Mouse (Mus musculus): ENCODE measurements around the gene Hacd3. TPM values are rescaled to one million over a fixed set of nuclear protein-coding genes. Genes with fewer than 3 reads are reported as not detected.

Gene Hacd3
- polyA plus RNA-seq, 1 experiment from 2014 or later = 91.3 TPM

- Histone ChIP-seq H3K9ac (peak overlapping the region; percentile 36; the same call in 1 of the 2 replicates), H3K27ac (no peak overlapping the region), H3K27me3 (no peaks in the 10 kb centered on the region), H3K9me3 (no peaks in the 10 kb centered on the region), H3K36me3 (peaks cover 88% of the 10 kb centered on the region), H3K4me2 (no peak overlapping the region), H3K4me1 (no peaks in the 10 kb centered on the region), H3K4me3 (no peak overlapping the region)
- ATAC-seq (ENCODE audit: insufficient number of reproducible peaks, insufficient read depth, low FRiP score, low TSS enrichment, low read depth) = no peak
- WGBS = 64% methylated on average over 8 of the region's 8 CpGs
Measured at GRCm38 (mm10) chr9:64985037-64985794, 36.3 kb downstream of the Hacd3 start.

GRCm38 (mm10) chr9:64981904-64982303 is 39.6 kb downstream of the Hacd3 start:
- Histone ChIP-seq H3K27ac (no peak overlapping the region), H3K27me3 (no peaks in the 10 kb centered on the region), H3K9ac (no peak overlapping the region), H3K4me2 (no peak overlapping the region), H3K36me3 (peaks cover 96% of the 10 kb centered on the region), H3K4me1 (no peaks in the 10 kb centered on the region), H3K4me3 (no peak overlapping the region), H3K9me3 (no peaks in the 10 kb centered on the region)
- no peak for ATAC-seq (ENCODE audit: insufficient number of reproducible peaks, insufficient read depth, low FRiP score, low TSS enrichment, low read depth)
- WGBS = 74% methylated on average over 1 of the region's 1 CpGs

GRCm38 (mm10) chr9:64980548-64980947 is 40.9 kb downstream of the Hacd3 start:
- ATAC-seq (ENCODE audit: insufficient number of reproducible peaks, insufficient read depth, low FRiP score, low TSS enrichment, low read depth) = no peak
- no peak overlapping the region for H3K4me2 ChIP-seq
- H3K4me1 ChIP-seq = no peaks in the 10 kb centered on the region
- H3K4me3 ChIP-seq = no peak overlapping the region
- H3K9ac ChIP-seq = no peak overlapping the region
- 81% methylated on average over 3 of the region's 3 CpGs for WGBS
- no peaks in the 10 kb centered on the region for H3K27me3 ChIP-seq
- H3K9me3 ChIP-seq = no peaks in the 10 kb centered on the region
- no peak overlapping the region for H3K27ac ChIP-seq
- H3K36me3 ChIP-seq = peaks cover 97% of the 10 kb centered on the region

GRCm38 (mm10) chr9:64960978-64961320 is 60.5 kb downstream of the Hacd3 start:
- H3K4me1 ChIP-seq = peaks cover 29% of the 10 kb centered on the region
- H3K4me2 ChIP-seq = peak overlapping the region; percentile 82
- H3K27ac ChIP-seq = peak overlapping the region; percentile 90
- H3K4me3 ChIP-seq = peak overlapping the region; percentile 83
- peak; percentile 62; the same call in 1 of the 2 replicates for ATAC-seq (ENCODE audit: insufficient number of reproducible peaks, insufficient read depth, low FRiP score, low TSS enrichment, low read depth)
- H3K36me3 ChIP-seq = peaks cover 35% of the 10 kb centered on the region
- H3K9ac ChIP-seq = peak overlapping the region; percentile 93
- 0% methylated on average over 16 of the region's 17 CpGs for WGBS
- H3K9me3 ChIP-seq = no peaks in the 10 kb centered on the region
- H3K27me3 ChIP-seq = no peaks in the 10 kb centered on the region

DNA sequence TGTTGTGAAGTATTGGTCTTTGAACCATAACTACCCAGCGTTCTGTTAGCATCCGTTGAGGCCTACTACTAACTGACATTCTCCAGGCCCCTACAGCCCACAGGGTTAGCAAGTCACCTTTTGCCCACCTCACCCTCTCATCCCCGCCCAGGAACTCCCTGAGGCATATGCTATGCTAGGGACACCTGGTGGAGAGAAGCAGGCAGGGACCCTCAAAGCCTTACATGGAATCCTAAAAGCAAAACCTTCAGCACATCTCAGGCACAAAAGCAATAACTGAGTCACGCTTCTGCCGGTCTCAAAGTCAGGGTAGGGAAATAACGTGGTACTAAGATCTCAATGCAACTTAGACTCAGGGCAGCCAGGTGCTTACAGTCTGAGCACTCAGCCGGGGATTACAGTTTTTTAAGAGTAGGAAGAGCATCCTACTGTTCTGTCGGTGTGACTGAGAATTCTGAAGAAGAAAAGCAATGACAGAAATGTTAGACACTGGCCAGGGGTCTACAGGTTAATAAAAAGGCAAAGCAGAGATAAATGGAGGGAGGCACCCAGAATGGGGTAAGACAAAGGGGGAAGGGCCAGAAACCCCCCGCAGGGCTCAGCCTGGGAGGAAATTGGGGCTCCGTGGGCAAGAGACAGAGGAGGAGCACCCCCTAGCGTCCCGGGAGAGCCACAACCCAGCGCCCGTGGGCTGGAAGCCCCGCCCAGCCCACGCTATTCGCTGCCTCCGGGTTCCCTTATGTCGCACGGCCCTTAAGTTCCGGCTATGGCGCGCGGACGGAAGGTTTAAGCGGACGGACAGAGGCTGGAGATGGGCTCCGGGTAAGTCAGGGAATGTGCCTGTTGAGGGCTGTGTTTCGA is 61.1 kb downstream of the Hacd3 start, which contains the start of gene Ints14:
Gene Ints14, plus strand, starts transcription at position 789 of the 861 bp plus-strand sequence.
- no peaks in the 10 kb centered on the region for H3K27me3 ChIP-seq
- ATAC-seq (ENCODE audit: insufficient number of reproducible peaks, insufficient read depth, low FRiP score, low TSS enrichment, low read depth) = peak; percentile 89
- H3K36me3 ChIP-seq = peaks cover 29% of the 10 kb centered on the region
- 4% methylated on average over 29 of the region's 29 CpGs for WGBS
- H3K4me2 ChIP-seq = peak within 1 kb of the TSS; percentile 82
- H3K9ac ChIP-seq = peak within 1 kb of the TSS; percentile 93
- H3K4me1 ChIP-seq = peaks cover 23% of the 10 kb centered on the region
- peak within 1 kb of the TSS; percentile 83 for H3K4me3 ChIP-seq
- H3K27ac ChIP-seq = peak within 1 kb of the TSS; percentile 90
- no peaks in the 10 kb centered on the region for H3K9me3 ChIP-seq

DNA sequence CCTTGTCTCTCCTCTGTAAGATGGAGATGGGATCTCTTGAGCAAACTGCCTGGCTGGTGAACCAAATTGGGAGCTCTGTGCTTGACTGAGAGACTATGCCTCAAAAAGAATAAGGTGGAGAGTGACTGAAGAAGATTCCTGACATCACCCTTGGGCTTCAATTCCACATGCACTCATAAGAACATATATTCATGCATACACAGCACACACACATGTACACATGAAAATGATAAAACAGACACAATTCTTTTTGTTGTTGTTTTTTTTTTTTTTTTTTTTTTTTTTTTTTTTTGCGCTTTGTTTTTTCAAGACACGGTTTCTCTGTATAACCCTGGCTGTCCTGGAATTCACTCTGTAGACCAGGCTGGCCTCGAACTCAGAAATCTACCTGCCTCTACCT is 64.2 kb downstream of the Hacd3 start:
- Histone ChIP-seq H3K9ac (no peak overlapping the region), H3K9me3 (no peaks in the 10 kb centered on the region), H3K4me1 (peaks cover 22% of the 10 kb centered on the region), H3K36me3 (peaks cover 1% of the 10 kb centered on the region; the same call in 1 of the 2 replicates), H3K27ac (no peak overlapping the region), H3K4me3 (no peak overlapping the region), H3K4me2 (no peak overlapping the region), H3K27me3 (peaks cover 16% of the 10 kb centered on the region; the same call in 1 of the 2 replicates)
- no peak for ATAC-seq (ENCODE audit: insufficient number of reproducible peaks, insufficient read depth, low FRiP score, low TSS enrichment, low read depth)
- 84% methylated on average over 3 of the region's 3 CpGs for WGBS

- WGBS = 17% methylated on average over 12 of the region's 12 CpGs
- Histone ChIP-seq H3K27ac (peak overlapping the region; percentile 60; the same call in 1 of the 2 replicates), H3K4me2 (peak overlapping the region; percentile 44)
Measured at GRCm38 (mm10) chr9:64956337-64956736, 65.2 kb downstream of the Hacd3 start.

DNA sequence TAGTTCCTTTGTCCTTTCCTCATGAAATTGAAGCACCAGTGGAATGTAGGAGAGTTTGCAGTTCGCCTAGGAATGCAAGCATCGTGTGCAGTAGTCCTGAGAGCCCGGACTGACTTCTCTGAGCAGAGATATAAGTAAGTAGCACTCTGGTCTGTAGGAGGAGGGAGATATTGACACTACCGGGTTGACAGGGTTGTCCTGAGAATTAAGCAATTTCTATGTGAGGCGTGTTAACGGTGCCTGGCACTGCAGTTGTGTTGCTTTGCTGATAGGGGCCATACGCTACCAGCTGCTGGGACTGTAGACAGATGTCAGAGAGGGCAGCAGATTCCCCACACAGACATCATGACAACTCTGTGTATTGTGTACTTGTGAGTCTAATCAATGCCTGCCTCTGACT is 68.3 kb downstream of the Hacd3 start:
- H3K4me2 ChIP-seq = no peak overlapping the region
- peaks cover 16% of the 10 kb centered on the region; the same call in 1 of the 2 replicates for H3K4me1 ChIP-seq
- no peak overlapping the region for H3K4me3 ChIP-seq
- ATAC-seq (ENCODE audit: insufficient number of reproducible peaks, insufficient read depth, low FRiP score, low TSS enrichment, low read depth) = no peak
- no peaks in the 10 kb centered on the region for H3K9me3 ChIP-seq
- no peaks in the 10 kb centered on the region for H3K36me3 ChIP-seq
- H3K27me3 ChIP-seq = peaks cover 47% of the 10 kb centered on the region
- WGBS = 70% methylated on average over 7 of the region's 7 CpGs
- H3K9ac ChIP-seq = no peak overlapping the region
- H3K27ac ChIP-seq = no peak overlapping the region

More at GRCm38 (mm10) chr9:64956337-64956736, 65.2 kb downstream of the Hacd3 start:
- H3K4me3 ChIP-seq = peak overlapping the region; percentile 18
- H3K9ac ChIP-seq = 0 out of 2 replicates have a peak overlapping the region, but pooled peaks have one; percentile 32
- no peaks in the 10 kb centered on the region for H3K36me3 ChIP-seq
- H3K9me3 ChIP-seq = no peaks in the 10 kb centered on the region
- H3K27me3 ChIP-seq = peaks cover 24% of the 10 kb centered on the region
- ATAC-seq (ENCODE audit: insufficient number of reproducible peaks, insufficient read depth, low FRiP score, low TSS enrichment, low read depth) = no peak
- peaks cover 26% of the 10 kb centered on the region for H3K4me1 ChIP-seq

DNA sequence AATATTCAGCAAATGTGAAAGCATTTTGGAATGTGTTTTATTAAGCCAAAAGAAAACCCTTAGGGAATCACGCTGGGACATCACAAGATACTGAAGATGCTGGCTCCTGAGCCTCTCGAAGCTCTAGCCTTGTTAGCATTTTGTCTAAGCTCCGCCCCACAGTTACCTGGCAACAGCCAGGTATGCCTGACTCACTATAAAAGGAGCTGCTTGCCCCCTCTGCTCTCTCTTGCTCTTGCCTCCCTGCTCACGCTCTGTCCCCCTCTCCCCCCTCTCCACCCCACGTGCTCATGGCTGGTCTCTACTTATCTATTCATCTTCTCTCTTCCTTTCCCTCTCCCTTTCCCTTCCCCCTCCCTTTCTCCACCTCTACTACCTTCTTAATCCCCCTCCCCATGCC is 69.4 kb downstream of the Hacd3 start:
- Histone ChIP-seq H3K9me3 (no peaks in the 10 kb centered on the region), H3K27ac (no peak overlapping the region), H3K9ac (no peak overlapping the region), H3K36me3 (no peaks in the 10 kb centered on the region), H3K27me3 (peaks cover 53% of the 10 kb centered on the region), H3K4me1 (peaks cover 16% of the 10 kb centered on the region; the same call in 1 of the 2 replicates), H3K4me3 (no peak overlapping the region), H3K4me2 (no peak overlapping the region)
- ATAC-seq (ENCODE audit: insufficient number of reproducible peaks, insufficient read depth, low FRiP score, low TSS enrichment, low read depth) = no peak
- 10% methylated on average over 5 of the region's 5 CpGs for WGBS

GRCm38 (mm10) chr9:64951161-64951657 is 70.3 kb downstream of the Hacd3 start, which contains the start of gene Slc24a1:
TSS of gene Slc24a1 (minus strand) at chr9:64951607.
- H3K4me1 ChIP-seq = 0 out of 2 replicates have a peak, but pooled peaks cover 11% of the 10 kb centered on the region
- ATAC-seq (ENCODE audit: insufficient number of reproducible peaks, insufficient read depth, low FRiP score, low TSS enrichment, low read depth) = no peak
- no peak within 1 kb of the TSS for H3K4me3 ChIP-seq
- no peaks in the 10 kb centered on the region for H3K9me3 ChIP-seq
- H3K9ac ChIP-seq = no peak within 1 kb of the TSS
- no peaks in the 10 kb centered on the region for H3K36me3 ChIP-seq
- peaks cover 53% of the 10 kb centered on the region for H3K27me3 ChIP-seq
- H3K4me2 ChIP-seq = no peak within 1 kb of the TSS
- H3K27ac ChIP-seq = no peak within 1 kb of the TSS
- WGBS = 36% methylated on average over 11 of the region's 11 CpGs

DNA sequence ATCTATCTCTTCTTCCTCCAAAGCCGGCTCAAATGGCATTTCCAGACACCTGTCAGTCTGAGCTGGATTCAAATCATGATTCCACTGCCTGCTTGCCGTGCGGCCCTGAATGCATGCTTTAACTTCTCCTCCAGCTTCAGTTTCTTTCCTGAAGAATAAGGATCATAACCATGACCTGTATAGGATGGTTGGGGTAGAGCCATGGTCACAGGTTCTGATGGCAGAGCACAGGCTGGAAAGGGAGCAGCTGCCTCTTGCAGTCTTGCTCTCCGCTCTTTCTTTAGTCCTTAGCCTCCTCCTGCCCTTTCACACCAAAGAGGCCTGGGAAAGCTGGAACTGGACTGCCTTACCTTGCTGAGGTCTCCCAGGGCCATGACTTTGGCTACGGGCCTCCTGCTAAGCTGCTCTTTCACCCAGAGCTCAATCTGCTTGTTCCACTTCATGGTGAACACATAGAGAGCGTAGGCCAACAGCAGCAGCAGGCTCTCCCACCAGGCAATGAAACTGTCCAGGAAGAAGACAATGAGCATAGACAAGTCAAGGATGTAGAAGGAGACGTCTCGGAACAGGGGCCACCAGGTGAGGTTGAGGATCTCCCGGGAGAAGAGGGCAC is 73.9 kb downstream of the Hacd3 start:
- H3K4me3 ChIP-seq = no peak overlapping the region
- no peak overlapping the region for H3K9ac ChIP-seq
- WGBS = 84% methylated on average over 9 of the region's 9 CpGs
- ATAC-seq (ENCODE audit: insufficient number of reproducible peaks, insufficient read depth, low FRiP score, low TSS enrichment, low read depth) = no peak
- H3K4me1 ChIP-seq = peaks cover 14% of the 10 kb centered on the region; the same call in 1 of the 2 replicates
- H3K36me3 ChIP-seq = no peaks in the 10 kb centered on the region
- no peak overlapping the region for H3K27ac ChIP-seq
- no peak overlapping the region for H3K4me2 ChIP-seq
- H3K27me3 ChIP-seq = peaks cover 65% of the 10 kb centered on the region
- H3K9me3 ChIP-seq = no peaks in the 10 kb centered on the region
